Mouse (Mus musculus): Measurements from ENCODE around the gene Hmga1.
A peak's percentile ranks its signal among the peaks of the same experiment; 100 is the strongest.

DNA sequence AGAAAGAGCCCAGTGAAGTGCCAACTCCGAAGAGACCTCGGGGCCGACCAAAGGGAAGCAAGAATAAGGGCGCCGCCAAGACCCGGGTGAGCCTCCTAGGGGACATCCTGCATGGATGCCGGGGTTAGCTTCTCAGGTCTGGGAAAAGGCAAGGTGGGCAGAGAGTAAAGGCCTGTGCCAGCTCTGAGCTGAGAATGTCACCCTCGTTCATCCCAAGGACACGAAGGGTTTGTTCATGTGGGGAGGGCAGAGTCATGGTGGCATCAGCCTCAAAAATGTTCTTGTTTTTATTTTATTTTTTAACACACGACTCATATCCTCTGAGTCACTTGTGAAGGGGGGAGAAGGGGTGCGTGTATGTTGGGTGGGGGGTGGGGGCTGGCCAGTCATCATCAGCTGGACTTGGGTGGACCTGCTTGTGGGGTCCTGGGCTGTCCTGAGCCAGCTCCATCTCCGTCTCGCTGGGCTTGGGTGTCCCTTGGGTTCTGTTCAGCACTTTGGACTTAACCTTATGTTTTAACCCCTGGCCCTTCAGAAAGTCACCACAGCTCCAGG lies 4.7 kb downstream of the Hmga1 start:
- TF ChIP-seq CTCF (conservative IDR thresholded peaks at IDR 0.05 in 1 of 2, IDR thresholded peaks at IDR 0.05 in 1 of 2; ENCODE audit: low read depth in 2 of 2, low read length in 2 of 2) = no peak
- TF ChIP-seq POLR2A (IDR thresholded peaks at IDR 0.05; ENCODE audit: low read depth, low read length) = 0 out of 2 replicates have a peak, but pooled peaks have one; percentile 4
- TF ChIP-seq ZC3H11A (IDR thresholded peaks at IDR 0.05; ENCODE audit: low read depth, low read length) = no peak
- TF ChIP-seq CHD2 (IDR thresholded peaks at IDR 0.05; ENCODE audit: low read length) = no peak
- TF ChIP-seq USF2 (conservative IDR thresholded peaks at IDR 0.05; ENCODE audit: low read depth, low read length) = no peak
- TF ChIP-seq EP300 (IDR thresholded peaks at IDR 0.05; ENCODE audit: low read length) = no peak
- no peak for TF ChIP-seq RAD21 (IDR thresholded peaks at IDR 0.05; ENCODE audit: low read depth, low read length)
- TF ChIP-seq MAX (IDR thresholded peaks at IDR 0.05; ENCODE audit: low read length) = no peak
- TF ChIP-seq PAX5 (IDR thresholded peaks at IDR 0.05; ENCODE audit: low read length) = no peak
- TF ChIP-seq ZNF384 (IDR thresholded peaks at IDR 0.05; ENCODE audit: low read depth, low read length) = no peak
- TF ChIP-seq POLR2AphosphoS2 (IDR thresholded peaks at IDR 0.05; ENCODE audit: low read depth, low read length) = no peak
- TF ChIP-seq USF1 (IDR thresholded peaks at IDR 0.05; ENCODE audit: low read depth, low read length) = no peak
- TF ChIP-seq ZMIZ1 (IDR thresholded peaks at IDR 0.05; ENCODE audit: low read depth, low read length) = no peak
